Mouse (Mus musculus): ENCODE measurements at regions not wholly inside any gene's neighbourhood (a gene's known extent, or its start where the extent isn't known, plus 50 kb on each side); places are given as distances from the start of the nearest gene placed in this dataset.

- no peak for DNase-seq
Observed at GRCm38 (mm10) chr11:45241671-45242070, 610.2 kb upstream of the Clint1 start.

GRCm38 (mm10) chr11:45244796-45245195 is 607.1 kb upstream of the Clint1 start:
- DNase-seq: no peak

- DNase-seq: no peak
Observed at GRCm38 (mm10) chr11:45256019-45256418, 595.8 kb upstream of the Clint1 start.

- DNase-seq: peak; percentile 13
Observed at GRCm38 (mm10) chr11:45262198-45262597, 589.7 kb upstream of the Clint1 start.

GRCm38 (mm10) chr11:45264001-45264400 is 587.9 kb upstream of the Clint1 start:
- peak; percentile 72 for DNase-seq

- DNase-seq: peak; percentile 61
Observed at GRCm38 (mm10) chr11:45265171-45265988, 586.5 kb upstream of the Clint1 start.

- no peak for DNase-seq
Observed at GRCm38 (mm10) chr11:45265989-45266302, 585.9 kb upstream of the Clint1 start.

GRCm38 (mm10) chr11:45269215-45269614 is 582.6 kb upstream of the Clint1 start:
- DNase-seq: no peak

- no peak for DNase-seq
Observed at GRCm38 (mm10) chr11:45271206-45271605, 580.6 kb upstream of the Clint1 start.

GRCm38 (mm10) chr11:45274446-45275119 is 577.3 kb upstream of the Clint1 start:
- DNase-seq: peak; percentile 47

- peak; percentile 33 for DNase-seq
Observed at GRCm38 (mm10) chr11:45275170-45275569, 576.7 kb upstream of the Clint1 start.

GRCm38 (mm10) chr11:45296772-45297171 is 555.1 kb upstream of the Clint1 start:
- no peak for DNase-seq

GRCm38 (mm10) chr11:45311934-45312333 is 539.9 kb upstream of the Clint1 start:
- DNase-seq: no peak

- DNase-seq: no peak
Observed at GRCm38 (mm10) chr11:45323766-45324165, 528.1 kb upstream of the Clint1 start.

GRCm38 (mm10) chr11:45330319-45330718 is 521.5 kb upstream of the Clint1 start:
- DNase-seq: no peak

GRCm38 (mm10) chr11:45333756-45334155 is 518.1 kb upstream of the Clint1 start:
- no peak for DNase-seq

- DNase-seq: no peak
Observed at GRCm38 (mm10) chr11:45349331-45349730, 502.5 kb upstream of the Clint1 start.

GRCm38 (mm10) chr11:45365343-45365742 is 486.5 kb upstream of the Clint1 start:
- DNase-seq: no peak

- no peak for DNase-seq
Observed at GRCm38 (mm10) chr11:45389243-45390146, 462.4 kb upstream of the Clint1 start.

GRCm38 (mm10) chr11:45396009-45396408 is 455.8 kb upstream of the Clint1 start:
- DNase-seq: no peak

GRCm38 (mm10) chr11:45398188-45398587 is 453.7 kb upstream of the Clint1 start:
- no peak for DNase-seq

GRCm38 (mm10) chr11:45404377-45405029 is 447.3 kb upstream of the Clint1 start:
- DNase-seq: no peak

Data from gastrocnemius, postnatal 25 days (tissue).